Mouse (Mus musculus) CH12.LX (cell line): ENCODE results near the gene Ccdc97.

ENCODE experiments used
- CHD1 ChIP-seq: IDR thresholded peaks from 2 replicates; pipeline ENCODE4 v1.6.1; 2012; ENCODE audit warnings: low read depth, low read length, improper control_type of control experiment, inconsistent platforms
- CTCF ChIP-seq, 2 experiments: IDR thresholded peaks in 1 of 2; conservative IDR thresholded peaks in 1 of 2; 2 replicates each; pipeline ENCODE4 v1.5.1; 2011 to 2012; ENCODE audit warnings: low read depth in 2 of 2, low read length in 2 of 2, improper control_type of control experiment in 1 of 2, inconsistent platforms in 1 of 2, mild to moderate bottlenecking in 1 of 2, moderate library complexity in 1 of 2
- E2F4 ChIP-seq: IDR thresholded peaks from 2 replicates; pipeline ENCODE4 v1.6.1; 2011; ENCODE audit warnings: low read depth, low read length, improper control_type of control experiment; ENCODE audit not compliant: insufficient replicate concordance
- EP300 ChIP-seq: IDR thresholded peaks from 2 replicates; pipeline ENCODE4 v1.6.1; 2011; ENCODE audit warnings: low read length, improper control_type of control experiment
- KAT2A ChIP-seq: IDR thresholded peaks from 2 replicates; pipeline ENCODE4 v1.6.1; 2012; ENCODE audit warnings: low read length, improper control_type of control experiment, inconsistent platforms; ENCODE audit not compliant: insufficient replicate concordance
- MAFK ChIP-seq: IDR thresholded peaks from 2 replicates; pipeline ENCODE4 v1.6.1; 2011; ENCODE audit warnings: low read length, improper control_type of control experiment; ENCODE audit not compliant: insufficient replicate concordance
- MAZ ChIP-seq: IDR thresholded peaks from 2 replicates; pipeline ENCODE4 v1.6.1; 2012; ENCODE audit warnings: low read depth, mild to moderate bottlenecking, inconsistent platforms, low read length, improper control_type of control experiment, moderate library complexity
- MXI1 ChIP-seq: IDR thresholded peaks from 2 replicates; pipeline ENCODE4 v1.6.1; 2011; ENCODE audit warnings: mild to moderate bottlenecking, low read depth, low read length, improper control_type of control experiment
- NELFE ChIP-seq: IDR thresholded peaks from 2 replicates; pipeline ENCODE4 v1.6.1; 2011; ENCODE audit warnings: low read depth, low read length, improper control_type of control experiment
- POLR2A ChIP-seq: IDR thresholded peaks from 2 replicates; pipeline ENCODE4 v1.6.1; 2011; ENCODE audit warnings: low read depth, mild to moderate bottlenecking, improper control_type of control experiment, low read length
- USF2 ChIP-seq: conservative IDR thresholded peaks from 2 replicates; pipeline ENCODE4 v1.6.1; 2011; ENCODE audit warnings: low read depth, low read length, improper control_type of control experiment
- ZC3H11A ChIP-seq: IDR thresholded peaks from 2 replicates; pipeline ENCODE4 v1.6.1; 2012; ENCODE audit warnings: low read depth, mild to moderate bottlenecking, inconsistent platforms, low read length, improper control_type of control experiment
- ZMIZ1 ChIP-seq: IDR thresholded peaks from 2 replicates; pipeline ENCODE4 v1.6.1; 2012; ENCODE audit warnings: low read depth, mild to moderate bottlenecking, inconsistent platforms, low read length, improper control_type of control experiment
- ZNF384 ChIP-seq: IDR thresholded peaks from 2 replicates; pipeline ENCODE4 v1.6.1; 2012; ENCODE audit warnings: low read depth, low read length, improper control_type of control experiment, inconsistent platforms

GRCm38 (mm10) chr7:25746844-25747243 lies 28.0 kb upstream of the Ccdc97 start:
- TF ChIP-seq KAT2A (no peak), CHD1 (no peak), MAFK (no peak), MXI1 (no peak), ZC3H11A (no peak), CTCF (conservative IDR thresholded peaks at IDR 0.05 in 1 of 2, IDR thresholded peaks at IDR 0.05 in 1 of 2; ENCODE audit: low read depth in 2 of 2, low read length in 2 of 2) (no peak), POLR2A (no peak), USF2 (peak; percentile 83), MAZ (no peak), NELFE (no peak), E2F4 (no peak), EP300 (no peak), ZMIZ1 (no peak), ZNF384 (0 out of 2 replicates have a peak, but pooled peaks have one; percentile 11)
